Mouse (Mus musculus) liver, postnatal 0 days (tissue): ENCODE data around the gene Msh4.

ENCODE experiments used
- CTCF ChIP-seq: sonication (generic); IDR thresholded peaks from 2 replicates; pipeline ENCODE4 v1.5.1; 2016; ENCODE audit warnings: antibody characterized with exemption, low read depth
- EP300 ChIP-seq: IDR thresholded peaks from 2 replicates; pipeline ENCODE4 v1.6.1; 2016; ENCODE audit warnings: antibody characterized with exemption, low read depth, mild to moderate bottlenecking

DNA sequence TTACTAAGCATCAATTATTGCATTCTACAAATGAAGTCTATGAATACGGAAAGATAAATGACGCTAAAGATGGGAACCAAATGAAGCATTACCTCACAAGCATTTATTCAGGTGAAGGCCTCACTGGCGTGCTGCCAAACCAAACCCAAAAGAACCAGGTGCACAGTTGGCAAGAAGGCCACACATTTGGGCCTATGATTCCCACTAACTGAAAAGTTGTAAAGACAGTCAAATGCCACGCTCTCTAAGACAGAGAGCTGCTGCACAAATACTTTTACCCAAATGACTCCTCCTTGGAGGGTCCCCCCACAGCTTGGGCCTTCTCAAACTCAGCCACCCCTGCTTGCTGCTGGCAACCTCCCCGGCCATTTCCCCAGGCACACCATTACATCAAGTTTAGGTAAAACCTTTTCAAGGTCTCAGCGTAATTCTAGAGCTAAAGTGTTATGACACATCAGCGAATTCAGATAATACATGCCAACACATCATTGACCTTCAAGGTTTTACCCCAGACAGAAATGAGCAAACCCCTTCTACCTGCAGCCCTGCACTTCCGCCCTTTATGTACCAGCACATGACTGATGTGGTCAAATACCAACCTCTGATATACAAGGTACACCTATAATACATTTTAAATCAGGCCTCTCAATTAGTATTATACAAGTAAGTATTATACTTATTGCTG is 5.4 kb upstream of the Msh4 start:
- TF ChIP-seq EP300 (no peak), CTCF (no peak)
